Mouse (Mus musculus) limb, embryonic 11.5 days (tissue): Measurements from ENCODE around the gene Mpp1. TPM values are rescaled to one million over a fixed set of nuclear protein-coding genes. Genes with fewer than 3 reads are reported as not detected.

ENCODE experiments used
- ATAC-seq: fragments of 200-750 bp; cut with Nextera tagmentation; 2 replicates; pipeline ENCODE4 v1.8.0; 2017; ENCODE audit warnings: low read depth; ENCODE audit not compliant: insufficient number of reproducible peaks, low FRiP score, low TSS enrichment
- DNase-seq: peaks from one replicate; pipeline ENCODE4 v3.0.0-alpha.2; 2015; ENCODE audit warnings: low spot score
- H3K27ac ChIP-seq: fragments of 300-500 bp; sonication (generic); replicated peaks from 2 replicates; pipeline ENCODE4 v1.5.1; 2014; ENCODE audit warnings: low read depth, mild to moderate bottlenecking, low read length
- H3K27me3 ChIP-seq: fragments of 300-500 bp; sonication (generic); 2 replicates; pipeline ENCODE4 v1.6.1; 2014; ENCODE audit warnings: mild to moderate bottlenecking, low read length, mixed read lengths; ENCODE audit not compliant: control insufficient read depth, insufficient read depth
- H3K36me3 ChIP-seq: fragments of 300-500 bp; sonication (generic); 2 replicates; pipeline ENCODE4 v1.6.1; 2014; ENCODE audit warnings: mild to moderate bottlenecking, low read length, moderate library complexity, mixed read lengths; ENCODE audit not compliant: control insufficient read depth, insufficient read depth
- H3K4me1 ChIP-seq: fragments of 300-500 bp; sonication (generic); 2 replicates; pipeline ENCODE4 v1.6.1; 2014; ENCODE audit warnings: low read length, mixed read lengths; ENCODE audit not compliant: control insufficient read depth, insufficient read depth
- H3K4me2 ChIP-seq: fragments of 300-500 bp; sonication (generic); 2 replicates; pipeline ENCODE4 v1.6.1; 2014; ENCODE audit warnings: low read depth, mild to moderate bottlenecking, moderate library complexity; ENCODE audit not compliant: severe bottlenecking
- H3K4me3 ChIP-seq: fragments of 300-500 bp; sonication (generic); 2 replicates; pipeline ENCODE4 v1.5.1; 2014; ENCODE audit warnings: low read depth, low read length
- H3K9ac ChIP-seq: fragments of 300-500 bp; sonication (generic); 2 replicates; pipeline ENCODE4 v1.6.1; 2014; ENCODE audit warnings: mild to moderate bottlenecking, low read length
- H3K9me3 ChIP-seq: fragments of 300-500 bp; sonication (generic); 2 replicates; pipeline ENCODE4 v1.6.1; 2016; ENCODE audit warnings: low read length; ENCODE audit not compliant: control insufficient read depth
- WGBS: fragments of 180-500 bp; shearing (Covaris S2); extraction: QIAGEN DNeasy Blood & Tissue Kit; methylation state at CpG from one replicate; pipeline ENCODE4 v1.1.7; 2014; 5-methylcytosine and 5-hydroxymethylcytosine counted together
- polyA plus RNA-seq: library from polyadenylated mRNA; unstranded; fragments of >200 nt; fragmentation: Nextera tagmentation; extraction: Ambion mirVana; gene quantifications from 2 replicates; pipeline ENCODE4 v1.2.1, GENCODE M21; 2014

The Mpp1 gene
- polyA plus RNA-seq, 1 experiment from 2014 or later: 30.5 TPM

DNA sequence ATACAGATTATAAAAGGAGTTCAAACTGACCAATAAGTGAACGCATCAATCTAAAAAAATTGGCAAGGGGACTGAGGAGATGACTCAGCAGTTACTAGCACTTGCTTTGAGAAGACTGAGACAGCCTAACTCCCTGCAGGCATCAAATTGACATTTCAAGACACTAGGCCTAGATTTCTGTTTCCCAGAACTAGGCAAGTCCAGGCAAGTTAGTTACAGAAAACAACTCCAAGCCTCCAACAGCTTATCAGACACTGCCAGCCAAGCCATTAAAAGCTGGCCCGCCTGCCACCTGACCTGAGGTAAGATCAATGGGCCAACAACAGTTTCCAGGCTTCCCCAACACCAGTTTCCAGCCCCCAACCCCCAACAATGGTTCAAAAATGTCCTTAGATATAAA, 6.9 kb upstream of the Mpp1 start:
- no peak overlapping the region for H3K27ac ChIP-seq
- H3K9ac ChIP-seq: no peak overlapping the region
- ATAC-seq: no peak
- no peak overlapping the region for H3K4me2 ChIP-seq
- DNase-seq: no peak
- H3K4me1 ChIP-seq: no peaks in the 10 kb centered on the region
- no peaks in the 10 kb centered on the region for H3K9me3 ChIP-seq
- no peaks in the 10 kb centered on the region for H3K27me3 ChIP-seq
- H3K4me3 ChIP-seq: no peak overlapping the region
- no peaks in the 10 kb centered on the region for H3K36me3 ChIP-seq
- 82% methylated on average over 2 of the region's 2 CpGs for WGBS

DNA sequence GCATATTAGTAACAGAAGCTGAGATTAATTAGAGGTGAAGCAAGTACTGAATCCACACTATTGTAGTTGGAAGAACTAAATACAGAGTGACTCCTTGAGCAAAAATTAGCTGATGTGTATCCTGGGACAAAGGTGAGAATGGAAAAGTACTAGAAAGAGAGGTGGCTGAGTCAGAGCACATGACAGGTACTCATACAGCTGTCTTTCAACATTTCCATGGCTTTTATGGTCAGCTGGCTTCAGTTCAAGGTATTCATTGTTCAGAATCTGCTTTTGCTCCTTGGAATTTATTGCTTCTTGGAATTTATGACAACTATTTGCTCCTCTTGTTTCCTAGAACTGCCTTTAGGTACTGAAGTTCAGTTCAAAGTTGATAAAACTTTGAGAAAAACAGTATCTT, 6.1 kb upstream of the Mpp1 start:
- Histone ChIP-seq H3K4me1 (no peaks in the 10 kb centered on the region), H3K4me3 (no peak overlapping the region), H3K36me3 (no peaks in the 10 kb centered on the region), H3K27ac (no peak overlapping the region), H3K4me2 (no peak overlapping the region), H3K9ac (no peak overlapping the region), H3K9me3 (no peaks in the 10 kb centered on the region), H3K27me3 (no peaks in the 10 kb centered on the region)
- ATAC-seq: no peak
- no peak for DNase-seq

DNA sequence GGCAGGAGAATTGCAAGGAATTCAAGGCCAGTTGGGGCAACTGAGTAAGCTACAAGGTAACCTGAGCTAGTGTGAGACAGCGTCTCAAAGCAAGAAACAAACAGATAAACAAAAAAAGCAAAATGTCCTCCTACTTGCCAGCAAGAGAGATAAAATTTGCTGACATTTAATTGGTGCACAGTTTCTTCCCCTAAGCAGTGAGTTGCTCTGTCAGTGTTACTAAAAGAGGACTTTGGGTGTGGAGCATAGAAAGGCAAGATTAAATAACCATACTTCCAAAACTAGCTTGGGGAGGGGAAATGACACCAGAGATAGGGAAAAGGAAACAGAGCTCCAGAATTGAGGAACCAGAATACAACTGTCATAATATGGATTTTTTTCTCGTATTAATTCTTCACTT, 1.3 kb downstream of the Mpp1 start:
- H3K27ac ChIP-seq: no peak overlapping the region
- H3K9ac ChIP-seq: no peak overlapping the region
- H3K4me1 ChIP-seq: no peaks in the 10 kb centered on the region
- H3K9me3 ChIP-seq: no peaks in the 10 kb centered on the region
- 67% methylated on average over 2 of the region's 2 CpGs for WGBS
- no peaks in the 10 kb centered on the region for H3K27me3 ChIP-seq
- ATAC-seq (no peak), DNase-seq (no peak)
- no peak overlapping the region for H3K4me2 ChIP-seq
- H3K36me3 ChIP-seq: 0 out of 2 replicates have a peak, but pooled peaks cover 2% of the 10 kb centered on the region
- H3K4me3 ChIP-seq: no peak overlapping the region

DNA sequence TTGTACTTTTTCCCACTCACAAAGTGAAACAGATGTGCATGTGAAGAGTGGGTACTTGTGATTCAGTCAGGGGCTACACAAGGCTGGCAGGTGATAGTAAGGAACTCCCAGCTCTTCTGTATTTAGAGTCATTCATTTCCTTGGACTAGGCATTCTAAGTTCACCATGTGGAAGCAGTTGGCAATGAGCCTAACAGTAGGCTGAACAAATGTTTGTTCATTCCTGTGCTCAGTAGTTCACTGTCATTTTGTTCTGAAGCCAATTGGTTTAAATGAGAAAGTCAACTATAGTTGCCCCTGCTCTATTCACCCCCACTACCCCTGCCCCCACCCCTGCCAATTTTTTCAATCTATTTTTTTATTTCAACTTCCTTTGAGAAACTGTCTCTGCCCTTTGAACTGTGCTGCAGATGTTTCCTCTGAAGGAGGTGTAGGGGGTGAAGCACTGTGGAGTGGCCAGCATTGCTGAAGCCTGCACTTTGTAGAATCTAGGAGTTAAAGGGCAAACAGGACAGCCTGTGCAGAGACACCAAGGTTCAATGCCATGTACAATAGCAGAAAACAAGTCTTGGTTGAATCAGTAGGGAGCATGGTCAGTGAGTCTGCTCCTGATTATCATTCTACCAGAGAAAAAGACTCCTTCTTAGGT, 2.4 kb downstream of the Mpp1 start:
- Histone ChIP-seq H3K27me3 (no peaks in the 10 kb centered on the region), H3K4me3 (no peak overlapping the region), H3K4me2 (no peak overlapping the region), H3K9ac (no peak overlapping the region), H3K4me1 (no peaks in the 10 kb centered on the region), H3K36me3 (0 out of 2 replicates have a peak, but pooled peaks cover 2% of the 10 kb centered on the region), H3K9me3 (no peaks in the 10 kb centered on the region), H3K27ac (no peak overlapping the region)
- DNase-seq: no peak
- no peak for ATAC-seq

DNA sequence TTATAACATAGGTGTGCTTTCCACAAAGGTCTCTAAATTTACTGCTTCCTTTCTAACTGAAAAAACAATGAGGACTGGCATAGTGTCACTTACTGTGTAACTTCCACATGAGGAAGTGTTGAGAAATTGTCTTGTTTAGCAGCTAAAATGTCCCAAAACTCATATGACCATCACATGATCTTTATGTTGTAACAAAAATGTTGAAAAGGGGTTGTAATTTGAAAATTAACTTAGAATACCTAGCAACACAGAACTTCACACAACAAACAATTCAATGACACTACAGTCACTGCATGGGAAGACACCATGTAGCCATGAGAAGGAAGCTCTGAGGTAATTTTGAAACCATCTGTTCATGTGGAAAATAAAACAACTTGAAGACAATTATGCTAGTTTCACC, 3.9 kb downstream of the Mpp1 start:
- Histone ChIP-seq H3K27me3 (no peaks in the 10 kb centered on the region), H3K4me2 (no peak overlapping the region), H3K9ac (no peak overlapping the region), H3K9me3 (no peaks in the 10 kb centered on the region), H3K4me3 (no peak overlapping the region), H3K27ac (no peak overlapping the region), H3K36me3 (0 out of 2 replicates have a peak, but pooled peaks cover 2% of the 10 kb centered on the region), H3K4me1 (no peaks in the 10 kb centered on the region)
- no peak for DNase-seq
- no peak for ATAC-seq

DNA sequence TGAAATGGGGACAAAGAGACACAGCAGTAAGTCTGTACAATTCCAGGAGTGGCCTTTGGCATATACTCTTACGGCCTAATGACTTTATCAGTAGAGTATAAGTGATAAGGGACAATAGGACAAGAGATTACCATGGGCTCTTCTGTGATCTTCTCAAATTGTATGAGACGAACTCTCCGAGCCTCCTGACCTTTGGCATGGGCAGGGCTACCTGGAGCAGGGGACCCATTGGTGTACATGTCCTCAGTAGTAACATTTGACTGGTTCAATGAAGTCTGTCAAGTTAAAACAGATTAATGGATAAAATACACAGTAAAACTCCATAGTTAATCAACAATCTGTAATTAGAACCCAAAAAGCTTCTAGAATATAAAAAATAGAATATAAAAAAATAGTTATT, 5.2 kb downstream of the Mpp1 start:
- no peak overlapping the region for H3K9ac ChIP-seq

DNA sequence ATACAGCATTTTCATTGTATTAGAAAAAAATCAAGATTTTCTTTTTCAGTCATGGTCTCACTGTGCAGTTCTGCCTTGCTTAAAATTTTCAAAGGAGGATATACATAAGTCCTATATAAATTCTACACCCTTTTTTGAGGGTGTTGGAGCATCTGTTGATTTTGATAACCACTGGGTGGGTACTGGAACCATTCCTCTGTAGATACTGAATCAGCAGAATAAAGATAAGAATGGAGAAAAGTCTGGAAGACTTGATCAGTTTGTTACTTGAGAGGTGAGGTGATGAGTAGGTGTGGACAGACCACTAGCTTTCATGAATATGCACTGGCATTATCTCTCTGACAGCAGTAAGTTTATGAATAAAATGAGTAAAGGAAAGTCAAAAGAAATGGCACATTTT, 15.3 kb downstream of the Mpp1 start:
- Histone ChIP-seq H3K27ac (no peak overlapping the region), H3K4me1 (no peaks in the 10 kb centered on the region), H3K9me3 (no peaks in the 10 kb centered on the region), H3K27me3 (no peaks in the 10 kb centered on the region), H3K4me3 (no peak overlapping the region), H3K4me2 (no peak overlapping the region), H3K36me3 (no peaks in the 10 kb centered on the region), H3K9ac (no peak overlapping the region)
- no peak for DNase-seq
- no peak for ATAC-seq

More for the DNA sequence above, 5.2 kb downstream of the Mpp1 start:
- H3K36me3 ChIP-seq: 0 out of 2 replicates have a peak, but pooled peaks cover 2% of the 10 kb centered on the region
- no peaks in the 10 kb centered on the region for H3K4me1 ChIP-seq
- H3K27me3 ChIP-seq: no peaks in the 10 kb centered on the region
- WGBS: 87% methylated on average over 3 of the region's 3 CpGs
- no peak overlapping the region for H3K4me3 ChIP-seq
- ATAC-seq: no peak
- no peaks in the 10 kb centered on the region for H3K9me3 ChIP-seq
- no peak for DNase-seq
- H3K4me2 ChIP-seq: no peak overlapping the region
- H3K27ac ChIP-seq: no peak overlapping the region

DNA sequence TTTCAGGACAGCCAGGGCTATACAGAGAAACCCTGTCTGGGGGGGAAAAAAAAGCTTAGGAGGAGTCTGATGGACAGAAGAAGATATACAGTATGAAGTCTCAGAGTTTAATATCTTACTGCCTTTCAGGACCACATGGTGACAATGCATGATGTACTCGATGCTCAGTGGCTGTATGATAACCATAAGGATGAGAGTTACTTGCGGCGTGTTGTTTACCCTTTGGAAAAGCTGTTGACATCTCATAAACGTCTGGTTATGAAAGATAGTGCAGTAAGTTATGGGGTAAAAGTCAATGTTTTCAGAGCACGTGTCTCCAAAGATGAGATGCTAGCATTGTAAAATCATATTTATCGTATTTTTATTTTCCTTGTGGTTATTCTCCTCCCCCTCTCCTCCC, 28.5 kb downstream of the Mpp1 start:
- peaks cover 2% of the 10 kb centered on the region; the same call in 1 of the 2 replicates for H3K36me3 ChIP-seq
- no peak overlapping the region for H3K4me3 ChIP-seq
- H3K9me3 ChIP-seq: no peaks in the 10 kb centered on the region
- H3K4me2 ChIP-seq: no peak overlapping the region
- H3K4me1 ChIP-seq: no peaks in the 10 kb centered on the region
- ATAC-seq: no peak
- WGBS: 90% methylated on average over 6 of the region's 6 CpGs
- H3K9ac ChIP-seq: no peak overlapping the region
- no peaks in the 10 kb centered on the region for H3K27me3 ChIP-seq
- no peak overlapping the region for H3K27ac ChIP-seq
- no peak for DNase-seq

DNA sequence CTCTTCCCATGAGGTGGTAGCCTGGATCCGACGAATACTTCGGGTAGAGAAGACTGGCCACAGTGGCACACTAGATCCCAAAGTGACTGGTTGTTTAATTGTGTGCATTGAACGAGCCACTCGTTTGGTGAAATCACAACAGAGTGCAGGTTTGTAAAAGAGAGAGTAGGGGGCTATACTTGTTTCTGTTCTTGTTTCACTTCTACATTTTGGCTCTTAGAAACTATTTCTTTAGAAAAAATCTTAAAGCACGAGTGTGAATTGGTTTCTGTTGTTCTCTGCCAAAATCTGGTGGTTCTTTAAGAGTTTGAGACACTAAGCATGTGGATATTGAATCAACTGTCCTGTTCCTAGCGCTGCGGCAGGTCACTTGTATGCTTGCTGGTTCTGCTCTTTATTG, 32.0 kb downstream of the Mpp1 start:
- H3K36me3 ChIP-seq: no peaks in the 10 kb centered on the region
- WGBS: 87% methylated on average over 8 of the region's 8 CpGs
- ATAC-seq: no peak

More for the DNA sequence above, 32.0 kb downstream of the Mpp1 start:
- Histone ChIP-seq H3K4me2 (no peak overlapping the region), H3K4me3 (no peak overlapping the region), H3K27me3 (no peaks in the 10 kb centered on the region), H3K4me1 (no peaks in the 10 kb centered on the region), H3K27ac (no peak overlapping the region), H3K9me3 (no peaks in the 10 kb centered on the region; the same call in 1 of the 2 replicates), H3K9ac (no peak overlapping the region)
- no peak for DNase-seq
